Mouse (Mus musculus): ENCODE results near the gene Zmiz2.

Zmiz2 gene

DNA sequence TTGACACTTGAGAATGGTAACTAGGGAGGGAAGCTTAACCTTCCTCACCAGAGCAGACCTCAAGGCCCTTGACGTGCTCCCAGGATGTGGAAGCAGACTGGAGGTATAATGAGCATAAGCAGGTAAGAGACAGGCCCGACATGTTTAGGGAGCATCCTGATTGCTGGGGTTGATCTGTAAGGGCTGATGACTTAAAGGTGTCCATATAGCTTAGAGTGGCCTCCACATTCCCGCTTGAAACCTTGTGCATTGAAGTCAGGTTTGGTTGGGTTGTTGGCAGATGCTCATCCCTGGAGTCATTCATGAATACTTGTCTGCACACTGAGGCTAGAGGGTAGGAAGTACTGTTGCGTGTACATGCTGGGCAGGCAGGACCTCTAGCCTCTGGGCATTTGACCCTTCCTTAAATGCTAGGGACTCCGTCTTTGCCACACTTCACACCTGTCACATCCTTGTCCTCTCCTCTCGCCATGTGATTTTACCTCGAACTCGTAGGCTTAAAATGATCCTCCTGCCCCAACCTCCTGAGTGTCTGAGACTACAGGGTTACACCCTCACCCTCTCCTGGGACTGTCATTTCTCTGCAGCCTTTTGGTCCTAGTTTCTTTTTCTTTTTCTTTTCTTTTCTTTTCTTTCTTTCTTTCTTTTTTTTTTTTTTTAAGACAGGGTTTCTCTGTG is 1.6 kb downstream of the Zmiz2 start:
- Histone ChIP-seq H3K4me3 (replicated peaks; ENCODE audit: low read length) (peak overlapping the region; percentile 95), H3K4me1 (replicated peaks; ENCODE audit: low read depth, low read length) (peaks cover 52% of the 10 kb centered on the region), H3K36me3 (ENCODE audit: insufficient read depth, low read length) (peaks cover 52% of the 10 kb centered on the region), H3K9me3 (ENCODE audit: low read length) (peaks cover 6% of the 10 kb centered on the region), H3K27me3 (ENCODE audit: insufficient read depth, low read length) (no peaks in the 10 kb centered on the region)
- TF ChIP-seq CTCF (conservative IDR thresholded peaks at IDR 0.05; ENCODE audit: low read length) (no peak), POU5F1 (IDR thresholded peaks at IDR 0.05; ENCODE audit: borderline replicate concordance, low read length) (no peak), NANOG (IDR thresholded peaks at IDR 0.05; ENCODE audit: borderline replicate concordance, low read length) (no peak)

DNA sequence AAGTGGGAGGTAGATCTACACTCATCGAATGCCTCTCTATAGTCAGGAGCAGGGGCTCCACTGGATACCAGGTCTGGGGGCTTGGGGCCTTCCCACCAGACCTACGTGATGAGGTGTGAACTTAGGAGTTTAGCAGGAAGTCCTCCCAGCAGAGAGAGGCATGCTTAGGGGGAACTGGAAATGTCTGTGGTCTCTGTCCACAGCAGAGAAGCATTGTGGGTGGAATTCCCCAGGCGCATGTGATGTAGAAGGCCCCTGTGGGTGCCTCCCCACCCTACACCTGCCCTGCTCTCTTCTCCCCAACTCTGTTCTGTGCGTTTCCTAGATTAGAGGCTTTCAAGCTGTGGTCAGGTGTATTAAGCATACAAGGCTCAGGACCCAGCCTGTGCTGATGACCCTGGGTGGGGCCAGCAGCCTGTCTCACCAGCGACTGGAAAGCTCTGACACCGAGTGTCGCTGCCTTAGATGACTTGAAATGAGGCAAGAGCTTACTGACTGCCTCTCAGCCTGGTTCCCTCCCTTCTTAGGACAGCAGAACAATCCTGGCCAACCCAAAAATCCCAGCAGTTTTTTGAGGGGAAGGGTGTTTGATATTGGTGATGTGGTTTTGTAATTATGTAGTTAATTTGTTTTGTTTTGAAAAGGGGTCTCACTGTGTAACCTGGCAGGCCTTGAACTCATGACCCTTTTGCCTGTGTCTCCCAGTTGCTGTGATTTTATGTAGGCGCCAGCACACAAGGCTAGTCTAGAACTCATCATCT is 2.8 kb downstream of the Zmiz2 start:
- peaks cover 14% of the 10 kb centered on the region for H3K9me3 ChIP-seq (ENCODE audit: low read length)
- H3K4me3 ChIP-seq (replicated peaks; ENCODE audit: low read length): no peak overlapping the region
- TF ChIP-seq NANOG (IDR thresholded peaks at IDR 0.05; ENCODE audit: borderline replicate concordance, low read length): no peak
- TF ChIP-seq POU5F1 (IDR thresholded peaks at IDR 0.05; ENCODE audit: borderline replicate concordance, low read length): no peak
- TF ChIP-seq CTCF (conservative IDR thresholded peaks at IDR 0.05; ENCODE audit: low read length): no peak
- no peaks in the 10 kb centered on the region for H3K27me3 ChIP-seq (ENCODE audit: insufficient read depth, low read length)
- peaks cover 54% of the 10 kb centered on the region for H3K4me1 ChIP-seq (replicated peaks; ENCODE audit: low read depth, low read length)
- peaks cover 64% of the 10 kb centered on the region for H3K36me3 ChIP-seq (ENCODE audit: insufficient read depth, low read length)

DNA sequence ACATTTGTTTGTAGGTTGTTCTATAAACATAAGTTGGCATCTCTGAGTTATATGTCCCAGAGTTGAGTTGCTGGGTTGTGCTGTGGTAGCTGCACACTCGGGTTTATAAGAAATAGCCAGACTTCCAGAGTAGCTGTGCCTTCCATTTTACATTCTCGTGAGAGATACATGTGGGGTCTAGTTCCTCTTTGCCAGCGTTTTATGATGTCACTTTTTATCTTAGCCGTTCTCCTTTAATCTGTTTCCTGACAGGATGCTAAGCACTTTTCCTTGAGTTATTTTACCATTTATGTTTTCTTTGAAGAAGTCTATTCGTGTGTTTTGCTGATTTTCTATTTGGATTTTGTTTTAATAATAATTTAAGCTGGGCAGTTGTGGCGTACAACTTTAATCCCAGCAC is 4.0 kb downstream of the Zmiz2 start:
- TF ChIP-seq CTCF (conservative IDR thresholded peaks at IDR 0.05; ENCODE audit: low read length) (no peak), POU5F1 (IDR thresholded peaks at IDR 0.05; ENCODE audit: borderline replicate concordance, low read length) (no peak), NANOG (IDR thresholded peaks at IDR 0.05; ENCODE audit: borderline replicate concordance, low read length) (no peak)
- no peak overlapping the region for H3K4me3 ChIP-seq (replicated peaks; ENCODE audit: low read length)
- peaks cover 14% of the 10 kb centered on the region for H3K9me3 ChIP-seq (ENCODE audit: low read length)
- H3K27me3 ChIP-seq (ENCODE audit: insufficient read depth, low read length): no peaks in the 10 kb centered on the region
- peaks cover 75% of the 10 kb centered on the region for H3K36me3 ChIP-seq (ENCODE audit: insufficient read depth, low read length)
- H3K4me1 ChIP-seq (replicated peaks; ENCODE audit: low read depth, low read length): peaks cover 56% of the 10 kb centered on the region

DNA sequence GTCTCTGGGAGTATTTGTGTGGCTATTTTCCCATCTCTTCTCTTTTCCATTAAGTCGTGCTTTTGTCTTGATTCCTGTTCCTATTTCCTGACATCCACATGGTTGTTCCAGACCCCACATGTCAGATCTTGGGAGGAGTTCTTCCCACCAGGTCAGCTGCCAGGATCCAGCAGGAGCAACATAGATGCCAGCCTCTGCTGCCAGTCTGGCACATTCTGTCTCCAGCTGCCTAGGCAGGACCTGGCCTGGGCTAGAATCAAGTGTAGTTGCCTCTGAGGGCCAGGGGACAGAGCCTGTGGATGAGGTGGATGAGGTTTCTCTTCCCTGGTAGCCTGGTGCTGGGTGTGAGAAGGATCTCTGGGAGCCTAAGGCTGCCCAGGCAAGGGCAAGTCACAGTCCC is 5.0 kb downstream of the Zmiz2 start:
- Histone ChIP-seq H3K9me3 (ENCODE audit: low read length) (peaks cover 14% of the 10 kb centered on the region), H3K36me3 (ENCODE audit: insufficient read depth, low read length) (peaks cover 85% of the 10 kb centered on the region), H3K4me1 (replicated peaks; ENCODE audit: low read depth, low read length) (peaks cover 51% of the 10 kb centered on the region), H3K4me3 (replicated peaks; ENCODE audit: low read length) (no peak overlapping the region), H3K27me3 (ENCODE audit: insufficient read depth, low read length) (no peaks in the 10 kb centered on the region)
- no peak for TF ChIP-seq NANOG (IDR thresholded peaks at IDR 0.05; ENCODE audit: borderline replicate concordance, low read length)
- no peak for TF ChIP-seq POU5F1 (IDR thresholded peaks at IDR 0.05; ENCODE audit: borderline replicate concordance, low read length)
- no peak for TF ChIP-seq CTCF (conservative IDR thresholded peaks at IDR 0.05; ENCODE audit: low read length)

DNA sequence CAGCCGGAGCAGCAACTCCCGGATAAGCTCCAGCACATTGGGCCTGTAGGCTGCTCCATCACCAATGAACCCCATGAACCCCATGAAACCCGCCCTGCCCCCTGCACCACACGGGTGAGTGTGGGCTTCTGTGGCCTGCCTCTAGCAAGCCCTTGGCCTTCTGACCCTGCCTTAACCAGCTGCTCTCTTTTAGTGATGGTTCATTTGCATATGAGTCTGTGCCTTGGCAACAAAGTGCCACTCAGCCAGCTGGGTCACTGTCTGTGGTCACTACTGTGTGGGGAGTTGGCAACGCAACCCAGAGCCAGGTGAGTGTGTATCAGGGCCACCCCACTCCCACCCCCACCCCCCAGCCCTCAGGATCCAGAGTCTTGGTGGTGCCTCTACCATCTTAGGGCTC is 6.7 kb downstream of the Zmiz2 start:
- no peaks in the 10 kb centered on the region for H3K27me3 ChIP-seq (ENCODE audit: insufficient read depth, low read length)
- peaks cover 97% of the 10 kb centered on the region for H3K36me3 ChIP-seq (ENCODE audit: insufficient read depth, low read length)
- H3K4me3 ChIP-seq (replicated peaks; ENCODE audit: low read length): no peak overlapping the region
- H3K9me3 ChIP-seq (ENCODE audit: low read length): peaks cover 14% of the 10 kb centered on the region
- peaks cover 60% of the 10 kb centered on the region for H3K4me1 ChIP-seq (replicated peaks; ENCODE audit: low read depth, low read length)
- TF ChIP-seq NANOG (IDR thresholded peaks at IDR 0.05; ENCODE audit: borderline replicate concordance, low read length) (no peak), POU5F1 (IDR thresholded peaks at IDR 0.05; ENCODE audit: borderline replicate concordance, low read length) (no peak), CTCF (conservative IDR thresholded peaks at IDR 0.05; ENCODE audit: low read length) (no peak)

DNA sequence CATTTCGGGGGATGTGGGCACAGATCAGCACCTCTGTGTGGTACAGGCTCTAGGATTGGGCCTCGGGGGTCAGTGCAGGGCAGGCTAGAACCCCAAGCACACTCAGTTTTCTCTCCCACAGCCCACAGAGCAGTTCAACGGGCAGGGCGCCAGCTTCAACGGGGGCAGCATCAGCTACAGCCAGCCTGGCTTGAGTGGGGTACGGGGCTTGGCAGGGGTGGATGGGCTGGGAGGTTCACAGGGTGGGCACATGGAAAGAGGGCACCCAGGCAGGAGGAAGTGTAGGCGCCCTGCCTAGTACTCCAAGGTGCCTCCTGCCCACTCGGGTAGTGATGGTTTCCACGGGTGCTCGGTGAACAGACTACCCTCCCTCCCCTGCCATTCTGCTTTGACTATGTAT is 9.3 kb downstream of the Zmiz2 start:
- Histone ChIP-seq H3K27me3 (ENCODE audit: insufficient read depth, low read length) (no peaks in the 10 kb centered on the region), H3K9me3 (ENCODE audit: low read length) (peaks cover 14% of the 10 kb centered on the region), H3K4me3 (replicated peaks; ENCODE audit: low read length) (no peak overlapping the region), H3K4me1 (replicated peaks; ENCODE audit: low read depth, low read length) (peaks cover 52% of the 10 kb centered on the region), H3K36me3 (ENCODE audit: insufficient read depth, low read length) (peaks cover 97% of the 10 kb centered on the region)
- TF ChIP-seq NANOG (IDR thresholded peaks at IDR 0.05; ENCODE audit: borderline replicate concordance, low read length) (no peak), CTCF (conservative IDR thresholded peaks at IDR 0.05; ENCODE audit: low read length) (no peak), POU5F1 (IDR thresholded peaks at IDR 0.05; ENCODE audit: borderline replicate concordance, low read length) (no peak)

DNA sequence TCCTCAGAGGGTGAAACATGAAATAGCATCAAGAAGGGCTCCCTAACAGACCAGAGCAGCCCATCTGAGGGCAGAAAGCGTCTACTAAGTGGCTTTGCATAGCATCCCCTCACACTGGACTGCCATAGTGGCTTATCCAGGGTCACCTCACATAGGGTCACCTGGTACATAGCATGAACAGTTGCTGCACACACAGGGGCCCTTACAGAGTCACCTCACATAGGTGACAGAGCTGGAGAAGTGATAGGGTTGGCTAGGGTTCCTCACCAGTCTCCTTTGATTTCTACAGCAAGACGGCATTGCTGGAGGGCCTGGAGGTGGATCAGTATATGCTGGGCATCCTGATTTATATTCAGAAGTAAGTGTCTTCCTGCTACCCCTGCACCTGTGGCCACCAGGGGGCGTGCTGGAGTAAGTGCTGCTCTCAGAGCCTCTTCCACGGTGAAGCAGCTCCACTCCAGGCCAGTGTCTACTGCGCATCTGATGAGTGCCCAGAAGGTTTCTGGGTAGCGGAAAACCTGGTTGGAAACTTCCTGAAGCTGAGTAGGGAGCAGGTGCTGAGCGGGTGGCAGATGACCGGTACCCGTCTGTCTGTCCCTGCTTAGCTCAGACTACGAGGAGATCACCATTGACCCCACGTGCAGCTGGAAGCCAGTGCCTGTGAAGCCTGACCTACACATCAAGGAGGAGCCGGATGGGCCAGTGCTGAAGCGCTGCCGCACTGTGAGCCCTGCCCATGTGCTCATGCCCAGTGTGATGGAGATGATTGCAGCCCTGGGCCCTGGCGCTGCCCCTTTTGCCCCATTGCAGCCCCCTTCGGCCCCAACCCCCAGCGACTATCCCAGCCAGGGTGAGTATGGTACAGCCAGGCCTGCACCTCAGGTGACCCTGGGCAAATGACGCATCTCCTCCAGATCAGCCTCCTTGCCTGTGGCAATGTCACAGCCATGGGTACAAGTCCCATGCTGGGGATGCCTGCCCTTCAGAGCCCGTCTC is 13.9 kb downstream of the Zmiz2 start:
- peak overlapping the region; percentile 13; the same call in 1 of the 2 replicates for H3K4me3 ChIP-seq (replicated peaks; ENCODE audit: low read length)
- TF ChIP-seq CTCF (conservative IDR thresholded peaks at IDR 0.05; ENCODE audit: low read length) (peak; percentile 96), POU5F1 (IDR thresholded peaks at IDR 0.05; ENCODE audit: borderline replicate concordance, low read length) (no peak), NANOG (IDR thresholded peaks at IDR 0.05; ENCODE audit: borderline replicate concordance, low read length) (no peak)
- H3K9me3 ChIP-seq (ENCODE audit: low read length): no peaks in the 10 kb centered on the region
- H3K4me1 ChIP-seq (replicated peaks; ENCODE audit: low read depth, low read length): peaks cover 75% of the 10 kb centered on the region
- H3K27me3 ChIP-seq (ENCODE audit: insufficient read depth, low read length): no peaks in the 10 kb centered on the region
- peaks cover 96% of the 10 kb centered on the region for H3K36me3 ChIP-seq (ENCODE audit: insufficient read depth, low read length)

Measured in E14TG2a.4 (cell line).